Mouse (Mus musculus): ENCODE results near the gene Fblim1.

Fblim1 gene

GRCm38 (mm10) chr4:141605861-141606260, at the start of gene Fblim1:
Fblim1 (minus strand) TSS chr4:141606096.
- DNase-seq: peak in 1 of 2 experiments; percentile 52

DNA sequence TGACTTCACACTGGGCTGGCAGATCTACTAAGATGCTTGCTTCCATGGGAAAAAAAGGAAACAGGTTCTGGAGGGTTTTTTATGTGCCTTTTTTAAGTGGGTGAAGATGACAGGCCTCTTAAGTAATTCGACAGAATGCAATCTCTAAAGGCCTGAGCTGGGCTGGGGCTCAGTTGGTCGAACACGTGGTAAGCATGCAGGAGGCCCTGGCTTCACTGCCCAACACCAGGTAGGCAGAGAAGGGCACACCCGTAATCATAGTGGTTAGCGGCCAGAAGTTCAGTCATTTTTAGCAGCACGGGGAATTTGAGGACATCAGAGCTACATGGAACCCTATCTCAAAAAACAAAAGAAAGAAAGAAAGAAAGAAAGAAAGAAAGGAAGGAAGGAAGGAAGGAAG, 48.6 kb upstream of the Fblim1 start:
- DNase-seq: no peak

DNA sequence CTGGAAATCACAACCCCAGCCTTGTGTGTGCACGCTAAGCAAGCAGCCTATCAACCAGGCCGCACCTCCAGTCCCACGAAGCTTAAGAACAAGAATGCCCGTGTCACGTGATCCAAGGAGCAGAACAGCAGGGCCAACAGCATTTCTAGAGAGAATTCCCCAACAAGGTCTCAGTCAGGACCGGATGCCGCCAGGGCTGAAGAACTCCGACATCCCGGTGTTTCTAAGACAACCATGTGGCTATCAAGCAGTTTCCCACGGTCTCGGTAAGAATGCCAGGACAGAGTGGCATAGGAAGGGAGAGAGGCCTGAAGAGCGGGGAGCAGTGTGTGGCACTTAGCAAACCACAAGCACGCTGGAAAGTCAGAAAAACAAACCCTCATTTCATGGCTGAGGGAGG, 47.9 kb upstream of the Fblim1 start:
- no peak for DNase-seq

- no peak for DNase-seq
These were observed 47.1 kb upstream of the Fblim1 start for GRCm38 (mm10) chr4:141653044-141653443.

- no peak for DNase-seq
These were observed 46.0 kb upstream of the Fblim1 start for GRCm38 (mm10) chr4:141651944-141652343.

DNA sequence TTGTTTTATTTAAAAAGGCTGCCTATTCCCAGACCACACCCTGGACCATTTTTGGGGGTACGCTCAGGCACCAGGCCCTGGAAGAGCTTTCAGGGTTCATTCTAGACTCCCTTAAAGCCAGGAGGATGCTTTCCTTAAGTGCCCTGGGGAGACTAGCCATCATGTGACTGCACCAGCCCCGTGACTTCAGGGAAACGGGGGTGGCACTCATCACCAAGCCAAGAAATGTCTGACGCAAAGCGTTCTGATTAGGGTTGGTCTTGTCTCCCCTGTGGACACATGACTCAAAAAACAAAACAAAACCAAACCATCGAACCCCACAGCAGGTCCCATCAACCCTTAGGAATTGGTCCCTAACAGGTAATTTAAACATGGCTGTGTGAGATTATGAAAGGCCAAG, 45.4 kb upstream of the Fblim1 start:
- no peak for DNase-seq

GRCm38 (mm10) chr4:141649244-141649643, 43.3 kb upstream of the Fblim1 start:
- no peak for DNase-seq

GRCm38 (mm10) chr4:141648262-141648661, 42.4 kb upstream of the Fblim1 start:
- no peak for DNase-seq

GRCm38 (mm10) chr4:141647187-141647586, 41.3 kb upstream of the Fblim1 start:
- no peak for DNase-seq

- no peak for DNase-seq
These were observed 40.1 kb upstream of the Fblim1 start for GRCm38 (mm10) chr4:141645988-141646387.

GRCm38 (mm10) chr4:141643118-141643855, 37.4 kb upstream of the Fblim1 start:
- DNase-seq: peak; percentile 84 to 88

- DNase-seq: peak; percentile 68 to 71
These were observed 36.3 kb upstream of the Fblim1 start for GRCm38 (mm10) chr4:141641961-141642811.

DNA sequence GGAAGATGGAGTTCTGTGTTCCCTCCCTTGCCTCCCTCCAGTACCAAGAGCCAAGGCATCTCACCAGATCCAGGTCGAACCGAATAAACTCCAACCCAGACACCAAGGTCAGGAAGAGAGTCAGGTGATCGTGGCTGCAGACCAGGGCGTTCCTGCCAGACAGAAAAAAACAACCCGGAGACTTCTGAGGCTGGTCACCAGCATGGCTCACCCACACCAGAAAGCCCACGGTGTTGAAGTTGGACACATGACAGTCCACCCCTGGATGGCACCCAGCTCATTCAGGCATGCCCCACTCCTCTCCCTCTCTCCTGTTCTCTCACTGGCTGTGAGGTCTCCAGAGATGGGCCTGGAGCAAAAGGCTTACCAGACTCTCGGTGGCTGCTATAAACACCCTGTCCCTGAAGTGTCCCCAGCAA, 35.5 kb upstream of the Fblim1 start:
- peak; percentile 84 to 91 for DNase-seq

GRCm38 (mm10) chr4:141639474-141639873, 33.6 kb upstream of the Fblim1 start:
- no peak for DNase-seq

DNA sequence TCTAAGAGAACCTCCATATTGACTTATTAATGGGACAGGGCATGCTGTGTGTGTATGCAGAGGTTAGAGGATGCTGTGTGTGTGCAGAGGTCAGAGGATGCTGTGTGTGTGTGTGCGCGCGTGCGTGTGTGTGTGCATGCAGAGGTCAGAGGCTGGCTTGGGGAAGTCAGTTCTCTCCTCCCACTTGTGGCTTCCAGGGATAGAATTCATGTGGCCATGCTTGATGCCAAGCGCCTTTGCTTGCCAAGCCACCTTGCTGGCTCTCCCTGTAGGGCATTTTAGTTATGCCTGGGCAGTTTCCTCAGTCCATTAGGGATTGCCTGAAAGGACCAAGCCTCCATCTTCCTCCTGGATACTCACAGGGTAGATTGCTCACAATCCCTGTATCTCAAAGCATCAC, 30.8 kb upstream of the Fblim1 start:
- peak; percentile 81 to 87 for DNase-seq

GRCm38 (mm10) chr4:141635991-141636390, 30.1 kb upstream of the Fblim1 start:
- DNase-seq: no peak

DNA sequence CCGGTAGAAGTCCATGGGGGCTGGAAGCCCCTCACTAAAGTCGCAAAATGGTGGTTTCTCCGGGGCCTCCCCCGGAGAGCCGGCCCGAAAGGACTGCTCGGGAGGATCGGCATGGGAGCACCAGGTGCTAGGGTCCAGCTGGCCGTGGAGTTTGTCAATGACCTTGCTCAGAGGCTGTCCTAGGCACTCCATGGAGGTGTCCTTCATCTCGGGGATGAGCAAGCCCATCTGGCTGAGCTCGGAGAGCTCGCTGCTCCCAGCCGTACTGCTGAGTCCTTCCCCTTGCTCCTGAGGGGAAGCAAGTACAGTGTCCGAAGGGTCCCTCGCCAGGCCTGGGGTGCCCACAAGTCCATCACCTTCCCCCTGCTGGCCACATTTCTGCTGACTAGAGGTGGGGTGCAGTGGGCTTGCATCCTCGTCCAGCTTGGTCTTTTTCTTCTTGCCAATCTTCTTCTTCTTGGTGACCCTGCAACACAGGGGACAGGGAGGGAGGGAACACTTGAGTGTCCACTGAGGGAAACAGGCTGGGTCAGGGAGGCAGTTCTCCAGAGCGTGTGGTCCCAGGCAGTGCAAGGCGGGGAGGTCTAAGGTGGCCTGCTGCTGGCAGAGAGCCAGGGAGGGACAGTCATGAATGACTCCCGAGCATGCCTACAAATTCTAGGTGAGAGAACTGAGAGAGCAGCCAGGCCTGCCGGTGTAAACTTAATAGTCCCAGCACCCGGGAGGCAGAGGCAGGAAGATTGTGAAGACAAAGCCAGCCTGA, 26.4 kb upstream of the Fblim1 start:
- no peak for DNase-seq

- DNase-seq: no peak
These were observed 25.4 kb upstream of the Fblim1 start for GRCm38 (mm10) chr4:141631250-141631649.

GRCm38 (mm10) chr4:141630021-141630420, 24.1 kb upstream of the Fblim1 start:
- DNase-seq: no peak

GRCm38 (mm10) chr4:141628661-141629060, 22.8 kb upstream of the Fblim1 start:
- DNase-seq: no peak

GRCm38 (mm10) chr4:141627502-141627901, 21.6 kb upstream of the Fblim1 start:
- no peak for DNase-seq

- no peak for DNase-seq
These were observed 20.1 kb upstream of the Fblim1 start for GRCm38 (mm10) chr4:141625774-141626550.
